Mouse (Mus musculus) lung, postnatal 0 days (tissue): ENCODE data around the gene Gsto2.

Experiments
- CTCF ChIP-seq: IDR thresholded peaks from 2 replicates; pipeline ENCODE4 v1.5.1; 2016; ENCODE audit warnings: antibody characterized with exemption, mild to moderate bottlenecking
- EP300 ChIP-seq: IDR thresholded peaks from 2 replicates; pipeline ENCODE4 v1.6.1; 2016; ENCODE audit warnings: antibody characterized with exemption, mild to moderate bottlenecking, control low read depth

GRCm38 (mm10) chr19:47864051-47864450, 1.3 kb upstream of the Gsto2 start:
- TF ChIP-seq CTCF (no peak), EP300 (no peak)
